11 mouse cellular contexts compared by ENCODE assay signal in genomic region chr8:64152216-64152804, GRCm38 (mm10). TPM values are rescaled to one million over a fixed set of nuclear protein-coding genes. Genes with fewer than 3 reads are reported as not detected.
A peak's percentile ranks its signal among the peaks of the same experiment; 100 is the strongest.
DNase-seq lines count a peak whose midpoint lies in the region; TF ChIP-seq lines count a peak whose summit lies in the region.
"Had no signal": no experiment of that assay in that cellular context is flagged by ENCODE, and none has a peak within 500 bp of the region (broad histone marks: within the 10 kb centered on the region; RNA-seq: fewer than 3 reads in every experiment).

No protein-coding gene starts in this region.

- WGBS in olfactory bulb, adult 2 months: 36% methylated on average over 9 of the region's 9 CpGs

- no peak overlapping the region for H3K4me3 ChIP-seq in olfactory bulb, adult 2 months (ENCODE audit: insufficient read depth, low read depth, low read length)
- H3K4me3 ChIP-seq: limb, embryonic 15.5 days; midbrain, embryonic 12.5 days had no signal

- no peak for TF ChIP-seq CTCF in olfactory bulb, adult 2 months (IDR thresholded peaks at IDR 0.05; ENCODE audit: insufficient read depth, low read depth, low read length)

- peak overlapping the region; percentile 76 for H3K27ac ChIP-seq in olfactory bulb, adult 2 months (ENCODE audit: insufficient read depth, low read depth, low read length)
- H3K27ac ChIP-seq: limb, embryonic 15.5 days had no signal

- DNase-seq in left cerebral cortex, adult 11 months (ENCODE audit: low spot score): peak; percentile 15
- no peak for DNase-seq in left cerebral cortex, postnatal 10 days (ENCODE audit: extremely low spot score in 1 of 2, low spot score in 2 of 2)
- peak; percentile 4 to 12 for DNase-seq in frontal cortex, postnatal 25 days (ENCODE audit: low spot score in 2 of 2)
- DNase-seq in layer of hippocampus, postnatal 25 days (ENCODE audit: extremely low spot score in 1 of 2, low spot score in 1 of 2): peak; percentile 20 to 29
- no peak for DNase-seq in spleen, postnatal 10 days (ENCODE audit: low spot score in 2 of 2)
- DNase-seq in thymus, postnatal 4 days: no peak
- DNase-seq in ovary, adult 18-20 months (ENCODE audit: low spot score): no peak

- intact Hi-C loops in left cerebral cortex, postnatal 10 days (cut with DNase I): no loop called here

- TF ChIP-seq POLR2A in olfactory bulb, adult 2 months (IDR thresholded peaks at IDR 0.05; ENCODE audit: insufficient read depth, low read depth, low read length): no peak

- peaks cover 3% of the 10 kb centered on the region for H3K4me1 ChIP-seq in olfactory bulb, adult 2 months (ENCODE audit: control insufficient read depth, insufficient read depth, low read length)
- H3K4me1 ChIP-seq: limb, embryonic 15.5 days had no signal

RNA-seq across cellular contexts. Expression of gene Tll1, which starts 53.8 kb away (rescaled TPM):
- total RNA-seq in left cerebral cortex, postnatal 10 days (2021): 1 to 10 TPM; 5.3 to 5.7 TPM
- total RNA-seq in layer of hippocampus, postnatal 25 days (2021): 1 to 10 TPM; 4.2 to 4.4 TPM
- polyA plus RNA-seq in olfactory bulb, adult 2 months (2012; ENCODE audit: insufficient read depth, insufficient read length, low replicate concordance, missing spikeins): not detected in 2 replicates
- total RNA-seq: common myeloid progenitor, adult 5-6 weeks had no signal

Comparison
In these comparisons a context has a peak if more than half of its experiments do, and no peak if none do; other contexts are left out.
1. DNase-seq: peak in left cerebral cortex, adult 11 months (single experiment), frontal cortex, postnatal 25 days (2 of 2) and layer of hippocampus, postnatal 25 days (2 of 2); none in left cerebral cortex, postnatal 10 days (0 of 2), spleen, postnatal 10 days (0 of 2), thymus, postnatal 4 days (single experiment) and ovary, adult 18-20 months (single experiment).